Mouse (Mus musculus): ENCODE data around the gene Bves.

DNA sequence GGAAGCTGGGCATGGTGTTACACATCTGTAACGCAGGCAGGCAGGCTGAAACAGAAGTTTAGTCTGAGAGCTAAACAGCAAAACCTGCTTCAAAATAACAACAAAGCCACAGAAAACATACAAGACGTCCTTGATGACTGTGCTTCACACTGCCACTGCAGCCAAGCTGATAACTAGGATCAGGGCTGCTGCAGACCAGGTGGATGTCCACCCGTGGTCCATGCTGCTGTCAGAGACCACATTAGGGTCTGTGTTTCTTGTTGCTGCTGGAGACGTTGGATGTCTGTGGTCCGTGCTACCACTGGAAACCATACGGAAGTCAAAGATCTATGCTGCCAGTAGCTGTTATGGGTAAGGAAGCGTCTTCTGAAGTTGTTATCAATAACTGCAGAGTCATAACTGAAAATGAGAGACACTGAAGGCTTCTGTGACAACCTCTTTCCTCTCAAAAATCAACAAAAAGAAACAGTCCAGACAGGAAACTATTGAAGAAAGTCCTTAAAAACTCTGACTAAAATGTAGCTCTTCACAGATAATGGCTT lies 64.2 kb downstream of the Bves start:
- TF ChIP-seq GATA1 (IDR thresholded peaks at IDR 0.05; ENCODE audit: borderline replicate concordance, low read length) (no peak), CTCF (IDR thresholded peaks at IDR 0.05; ENCODE audit: low read depth, low read length) (no peak), TAL1 (conservative IDR thresholded peaks at IDR 0.05; ENCODE audit: low read depth, low read length) (no peak), POLR2AphosphoS5 (IDR thresholded peaks at IDR 0.05; ENCODE audit: insufficient replicate concordance, low read depth, low read length) (no peak), GATA2 (IDR thresholded peaks at IDR 0.05; ENCODE audit: borderline replicate concordance, low read depth, low read length) (no peak)

Measured in G1E (cell line).